Mouse (Mus musculus): ENCODE data around the gene Lrp3.

Lrp3 gene

DNA sequence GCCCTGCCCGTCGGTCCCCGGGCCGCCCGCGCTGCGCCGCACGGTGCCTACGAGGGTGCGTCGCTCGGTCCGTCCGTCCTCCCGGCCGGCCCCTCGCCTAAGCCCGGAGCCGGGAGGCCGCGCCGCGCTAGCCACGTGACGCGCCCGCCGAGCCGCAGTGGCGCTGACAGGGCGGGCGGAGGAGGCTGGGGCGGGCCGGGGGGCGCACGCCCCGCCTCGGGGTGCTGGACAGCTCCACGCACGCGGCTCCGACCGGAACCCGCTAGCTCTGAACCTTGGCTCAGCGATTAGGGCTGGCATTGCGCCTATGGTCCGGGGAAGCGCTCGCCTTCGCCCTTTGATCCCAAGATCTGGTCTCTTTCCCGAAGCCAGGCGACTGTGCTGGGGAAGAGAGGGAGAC is at the start of gene Lrp3:
Lrp3 (minus strand) TSS at position 274 of the 400 bp plus-strand sequence.
- in situ Hi-C loops (cut with MboI, MseI): no loop called here

DNA sequence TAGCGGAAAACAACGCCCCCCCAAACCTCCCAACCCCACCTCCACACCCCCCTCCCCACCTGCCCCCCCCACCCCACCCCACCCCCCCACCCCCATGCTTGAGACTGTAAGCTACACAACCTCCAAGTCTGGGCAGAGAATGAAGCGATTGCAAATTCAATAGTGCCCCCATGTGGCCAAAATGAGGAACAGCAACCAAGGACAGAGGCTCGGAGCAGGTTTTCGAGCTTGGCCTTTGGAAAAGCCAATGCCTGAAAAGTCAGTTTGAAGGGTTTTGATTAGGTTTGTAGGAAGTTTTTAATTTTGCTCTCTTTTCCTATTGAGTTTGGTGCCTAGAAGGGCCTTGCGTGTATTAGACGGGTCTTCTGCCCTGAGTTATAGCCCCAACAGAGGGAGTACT is 49.4 kb upstream of the Lrp3 start:
- in situ Hi-C loops (cut with MboI, MseI): loop anchor here in 1 of 2 experiments (10.0 kb wide), 1 partner anchor 230 kb away; no protein-coding TSS in a partner anchor

DNA sequence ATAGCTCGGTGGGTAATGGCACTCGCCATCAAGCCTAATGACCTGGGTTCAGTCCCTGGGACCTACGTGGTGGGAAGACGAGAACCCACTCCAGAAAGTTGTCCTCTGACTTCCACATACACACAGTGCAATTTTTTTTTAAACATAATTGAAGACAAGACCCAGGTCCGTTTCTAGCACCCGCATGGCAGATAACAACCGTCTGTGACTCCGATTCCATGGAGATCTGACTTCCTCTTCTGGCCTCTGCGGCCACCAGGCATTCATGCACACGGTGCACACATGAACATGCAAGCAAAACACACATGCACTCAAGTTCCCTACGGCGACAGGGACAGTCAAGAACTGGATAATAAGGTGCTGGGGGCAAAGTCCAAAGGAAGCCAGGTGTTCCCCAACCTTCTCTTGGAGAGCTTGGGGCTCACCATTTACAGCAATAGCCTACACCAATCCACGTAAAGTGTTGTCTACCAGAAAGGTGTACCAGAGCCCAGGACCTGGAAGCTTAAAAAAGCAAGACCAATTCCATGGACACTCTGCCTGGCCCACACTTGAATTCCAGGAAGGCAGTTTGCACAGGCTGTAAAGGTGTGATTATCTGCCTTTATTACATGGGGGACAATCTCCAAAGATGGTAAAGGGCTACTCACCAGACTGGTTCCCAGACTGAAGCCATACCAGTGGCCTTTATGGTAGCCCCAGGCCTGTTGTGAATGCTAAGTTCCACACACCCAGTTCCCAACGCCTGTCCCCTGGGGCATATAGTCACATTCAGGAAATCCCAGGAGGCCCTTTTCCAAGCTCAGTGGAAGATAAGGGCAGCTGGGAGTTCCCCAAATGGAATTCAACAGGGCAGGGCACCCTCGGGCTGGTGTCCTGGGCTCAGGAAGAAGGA is 48.5 kb upstream of the Lrp3 start:
- in situ Hi-C loops (cut with MboI, MseI): loop anchor here in 1 of 2 experiments (10.0 kb wide), 1 partner anchor 229 kb away; no protein-coding TSS in a partner anchor

DNA sequence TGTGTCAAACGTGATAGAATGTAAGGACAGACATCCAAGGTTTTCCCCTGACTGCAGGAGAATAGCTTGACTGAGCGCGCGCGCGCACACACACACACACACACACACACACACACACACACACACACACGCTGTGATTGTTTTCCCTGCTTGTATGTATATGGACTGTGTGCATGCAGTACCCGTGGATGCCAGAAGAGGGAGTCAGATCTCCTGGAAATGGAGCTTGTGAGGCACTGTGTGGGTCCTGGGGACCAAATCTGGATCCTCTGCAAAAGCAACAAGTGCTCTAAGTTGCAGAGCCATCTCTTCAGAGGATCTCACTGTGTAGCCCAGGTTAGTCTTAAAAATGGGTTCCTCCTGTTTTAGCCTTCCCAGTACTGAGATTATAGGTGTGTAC is 44.1 kb upstream of the Lrp3 start:
- in situ Hi-C loops (cut with MboI, MseI): no loop called here

DNA sequence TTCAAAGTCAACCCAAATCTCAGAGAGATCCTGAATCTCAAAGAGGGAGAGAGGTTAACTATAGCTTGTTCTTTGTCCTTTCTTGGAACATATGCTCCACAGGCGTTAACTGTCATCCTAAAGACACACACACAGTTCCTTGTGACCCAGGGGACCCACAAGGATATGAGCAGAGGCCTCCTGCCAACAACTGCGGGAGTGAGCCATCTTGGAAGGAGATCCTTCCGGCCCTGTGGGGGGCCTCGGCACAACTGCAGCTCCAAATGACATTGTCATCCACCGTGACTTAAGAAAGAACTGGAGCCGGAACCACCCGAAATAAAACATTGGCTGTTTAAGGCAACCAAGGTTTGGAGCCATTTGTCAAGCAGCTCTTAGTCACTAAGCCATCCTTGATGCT is 43.0 kb upstream of the Lrp3 start:
- in situ Hi-C loops (cut with MboI, MseI): no loop called here

DNA sequence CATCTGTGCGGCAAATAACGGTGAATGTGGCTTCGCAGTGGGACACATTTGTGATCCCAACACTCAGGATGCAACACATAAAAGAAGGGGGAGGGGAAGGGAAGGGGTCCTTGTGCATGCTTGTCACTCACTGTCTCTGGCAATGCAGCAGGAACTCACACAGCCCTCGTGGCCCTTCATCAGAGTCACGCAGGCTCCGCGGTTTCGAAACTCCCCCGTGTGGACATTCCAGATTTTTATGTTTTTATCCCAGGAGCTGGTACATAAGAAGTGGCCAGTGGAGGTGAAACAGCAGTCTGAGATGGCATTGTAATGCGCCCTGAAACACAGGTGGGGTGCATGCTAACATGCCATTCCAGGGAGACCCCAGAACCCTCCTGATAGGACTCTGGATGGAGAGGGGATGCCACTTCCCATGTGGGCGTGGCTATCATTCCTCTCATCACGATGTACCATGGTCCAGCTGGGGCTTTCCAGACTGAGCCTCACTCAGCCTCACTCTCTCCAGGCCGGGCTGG is 36.8 kb upstream of the Lrp3 start:
- in situ Hi-C loops (cut with MboI, MseI): no loop called here

DNA sequence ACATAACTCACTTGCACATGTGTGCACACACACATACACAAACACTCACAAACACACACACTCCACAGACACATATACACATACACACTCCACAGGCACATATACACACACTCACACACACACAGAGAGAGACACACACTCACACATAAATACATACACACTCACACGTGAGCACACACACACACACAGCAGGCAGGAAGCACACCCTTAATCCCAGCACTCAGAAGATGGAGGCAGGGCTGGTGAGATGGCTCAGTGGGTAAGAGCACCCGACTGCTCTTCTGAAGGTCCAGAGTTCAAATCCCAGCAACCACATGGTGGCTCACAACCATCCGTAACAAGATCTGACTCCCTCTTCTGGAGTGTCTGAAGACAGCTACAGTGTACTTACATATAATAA is 22.6 kb upstream of the Lrp3 start:
- in situ Hi-C loops (cut with MboI, MseI): loop anchor here in 1 of 2 experiments (25.0 kb wide), 1 partner anchor 826 kb away; no protein-coding TSS in a partner anchor

DNA sequence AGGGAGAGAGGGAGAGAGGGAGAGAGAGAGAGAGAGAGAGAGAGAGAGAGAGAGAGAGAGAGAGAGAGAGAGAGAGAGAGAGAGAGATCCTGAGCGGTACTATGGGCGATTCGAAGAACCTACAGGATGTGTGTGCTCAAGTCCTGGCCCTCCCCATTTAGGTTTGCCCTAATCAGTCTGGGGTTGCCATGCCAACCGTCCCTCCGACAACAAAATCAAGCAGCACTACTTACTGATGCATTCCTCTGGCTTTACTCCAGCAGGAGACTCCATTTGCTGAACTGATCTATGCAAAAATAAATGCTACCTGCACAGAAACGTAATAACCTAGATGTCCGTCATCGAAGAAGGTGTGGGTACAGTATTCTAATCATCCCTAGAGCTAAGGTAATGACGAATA is 20.0 kb upstream of the Lrp3 start:
- in situ Hi-C loops (cut with MboI, MseI): loop anchor here in 1 of 2 experiments (25.0 kb wide), 1 partner anchor 823 kb away; no protein-coding TSS in a partner anchor

DNA sequence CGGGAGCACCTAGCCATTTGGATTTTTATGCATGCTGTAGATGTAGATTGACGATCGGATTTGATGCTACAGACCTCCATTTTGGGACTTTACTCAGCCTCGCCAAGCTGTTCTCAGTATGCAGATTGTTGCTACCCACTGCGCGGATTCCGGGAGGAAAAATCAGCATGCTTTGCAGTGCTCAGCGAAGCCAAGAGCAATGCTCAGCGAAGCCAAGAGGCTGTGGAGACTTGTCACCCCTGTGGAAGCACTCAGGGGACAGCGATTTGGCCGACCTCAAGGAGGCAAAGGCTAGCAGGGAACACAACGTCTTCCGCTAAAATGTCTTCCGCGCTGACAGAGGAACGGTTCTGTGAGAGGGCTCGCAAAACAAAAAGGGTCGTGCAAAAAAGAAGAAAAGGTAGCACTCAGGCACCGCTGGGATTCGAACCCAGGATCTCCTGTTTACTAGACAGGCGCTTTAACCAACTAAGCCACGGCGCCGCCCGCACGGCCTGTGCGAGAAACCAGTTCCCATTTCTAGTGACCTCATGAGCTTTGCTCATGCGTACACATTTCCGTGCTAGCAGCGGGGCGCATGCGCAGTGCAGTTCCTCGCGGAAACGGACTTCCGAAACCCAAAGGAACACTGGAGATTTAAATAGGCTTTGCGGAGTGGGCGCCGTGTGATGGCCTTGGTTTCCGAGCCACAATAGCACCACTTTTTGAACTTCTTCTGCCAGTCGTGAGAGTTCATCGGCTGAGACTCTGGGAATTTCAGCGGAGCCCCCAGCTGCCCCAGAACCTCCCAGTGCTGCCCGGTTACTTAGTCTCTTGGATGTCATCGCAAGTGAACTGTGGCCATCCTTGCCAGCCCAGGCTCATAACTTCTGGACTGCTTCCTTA is 19.3 kb upstream of the Lrp3 start:
- in situ Hi-C loops (cut with MboI, MseI): loop anchor here (5.0 to 25.0 kb wide), 3 partner anchors 83 to 822 kb away; partner anchors contain the start of gene Gpatch1 (in 1 of the 2)

DNA sequence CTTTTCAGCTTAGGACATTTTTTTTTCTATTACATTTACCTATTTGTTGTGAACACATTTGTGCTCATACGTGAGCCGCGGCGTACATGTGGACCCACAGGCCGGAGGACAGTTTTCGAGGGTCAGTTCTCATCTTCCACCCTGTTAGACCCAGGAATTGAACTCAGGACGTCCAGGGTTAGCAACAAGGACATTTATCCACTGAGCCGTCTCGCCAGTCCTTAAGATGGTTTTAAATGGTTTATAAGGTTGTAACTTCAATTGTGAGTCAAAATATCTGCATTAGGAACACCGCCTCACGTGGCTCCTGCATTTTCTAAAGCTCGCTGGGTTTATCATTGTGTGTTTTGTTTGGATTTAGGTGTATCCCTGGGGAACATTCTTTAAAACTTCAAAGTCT is 18.6 kb upstream of the Lrp3 start:
- in situ Hi-C loops (cut with MboI, MseI): loop anchor here (5.0 to 25.0 kb wide), 3 partner anchors 83 to 822 kb away; partner anchors contain the start of gene Gpatch1 (in 1 of the 2)

DNA sequence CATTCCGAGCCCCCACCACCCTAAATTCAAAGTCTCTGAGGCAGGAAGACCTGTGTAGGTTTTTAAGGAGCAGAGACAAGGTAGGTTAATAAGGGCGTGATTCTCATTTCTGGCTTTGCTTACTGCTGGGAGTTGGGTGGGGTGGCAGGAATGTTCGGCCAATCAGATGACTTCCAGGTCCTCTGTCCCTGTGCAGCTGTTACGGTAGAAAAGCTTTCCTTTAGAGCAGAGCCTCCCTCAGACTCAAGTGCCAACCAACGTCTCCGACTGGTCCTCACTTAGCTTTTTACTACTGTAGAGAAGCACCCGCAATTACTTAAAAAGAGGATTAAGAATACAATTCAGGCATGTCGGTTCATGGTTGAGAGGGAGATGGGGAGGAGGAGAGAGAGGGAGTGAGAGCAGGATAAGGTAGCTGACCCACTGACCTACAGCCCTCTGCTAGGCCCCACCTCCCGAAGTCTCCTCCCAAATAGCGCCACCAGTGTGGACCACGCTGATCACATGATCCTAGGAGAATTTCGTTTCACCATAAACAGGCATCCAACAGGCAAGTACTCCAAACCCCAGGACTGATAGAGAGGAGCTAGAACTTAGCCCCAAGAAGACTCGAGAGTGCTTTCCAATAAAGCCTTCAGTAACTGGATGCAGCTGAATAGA is 17.6 kb upstream of the Lrp3 start:
- in situ Hi-C loops (cut with MboI, MseI): loop anchor here (5.0 to 25.0 kb wide), 3 partner anchors 84 to 821 kb away; partner anchors contain the start of gene Gpatch1 (in 1 of the 2)

DNA sequence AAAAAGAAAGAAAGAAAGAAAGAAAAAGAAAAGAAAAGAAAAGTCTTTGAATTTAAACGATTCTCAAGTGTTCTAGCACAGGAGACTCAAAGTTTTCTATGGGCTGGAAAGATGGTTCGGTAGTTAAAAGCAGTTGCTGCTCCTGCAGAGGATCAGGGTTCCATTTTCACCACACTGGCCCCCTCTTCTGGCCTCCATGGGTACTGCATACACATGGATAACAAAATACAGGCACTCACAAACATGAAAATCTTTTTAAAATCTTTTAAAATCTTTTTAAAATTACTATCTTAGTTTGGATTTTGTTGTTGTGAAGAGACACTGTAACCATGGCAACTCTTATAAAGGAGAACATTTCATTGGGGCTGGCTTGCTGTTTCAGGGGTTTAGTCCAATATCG is 15.0 kb upstream of the Lrp3 start:
- in situ Hi-C loops (cut with MboI, MseI): loop anchor here (5.0 to 25.0 kb wide), 3 partner anchors 87 to 818 kb away; partner anchors contain the start of gene Gpatch1 (in 1 of the 2)

DNA sequence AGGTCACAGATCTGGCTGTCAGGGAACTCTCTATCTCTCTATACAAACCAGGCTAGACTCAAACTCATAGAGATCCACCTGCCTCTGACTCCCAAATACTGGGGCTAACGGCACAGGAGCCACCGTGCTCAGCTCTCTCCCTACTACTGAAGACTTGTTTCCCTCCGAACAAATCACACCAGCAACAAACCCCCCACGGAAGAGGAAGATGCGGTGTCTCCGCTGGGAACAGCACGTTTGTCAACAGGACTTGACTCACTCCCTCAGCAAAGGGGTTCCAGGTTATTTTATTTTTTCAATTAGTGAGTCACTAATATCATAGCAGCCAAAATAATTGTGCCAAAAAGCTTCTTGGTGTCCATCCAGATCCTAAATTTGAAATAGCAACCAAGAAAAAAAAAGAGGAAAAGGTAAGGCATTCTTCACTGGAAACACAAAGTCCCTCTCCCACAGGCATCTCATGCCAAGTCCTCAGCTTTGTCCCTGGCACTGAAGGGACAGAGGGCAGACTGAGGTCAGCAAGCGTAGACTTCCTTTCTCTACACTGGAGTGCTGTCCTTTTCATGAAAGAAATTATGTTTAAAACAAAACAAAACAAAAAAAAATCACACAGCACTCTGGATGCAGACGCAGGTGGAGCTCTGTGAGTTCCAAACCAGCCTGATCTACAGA is 5.5 kb upstream of the Lrp3 start:
- in situ Hi-C loops (cut with MboI, MseI): no loop called here

DNA sequence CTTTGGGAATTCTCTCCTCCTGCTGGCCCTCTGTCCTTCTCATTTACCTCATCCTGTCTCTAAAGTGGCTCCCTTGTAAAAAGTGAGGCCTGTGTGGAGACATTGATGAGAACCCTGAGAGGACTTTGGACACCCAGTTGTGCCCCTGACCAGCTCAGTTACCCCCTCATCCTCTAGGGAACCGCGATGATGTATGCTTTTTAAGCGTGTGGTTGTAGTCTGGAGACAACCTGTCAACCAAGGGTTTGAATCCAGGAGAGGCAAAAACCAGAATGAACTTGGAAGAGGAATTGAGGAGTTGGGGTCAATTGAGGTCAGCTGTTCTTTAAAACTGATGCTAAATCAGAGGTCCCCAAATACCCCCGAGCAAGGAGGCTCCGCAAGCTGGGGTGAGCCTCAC is 433 bp upstream of the Lrp3 start:
- in situ Hi-C loops (cut with MboI, MseI): no loop called here

DNA sequence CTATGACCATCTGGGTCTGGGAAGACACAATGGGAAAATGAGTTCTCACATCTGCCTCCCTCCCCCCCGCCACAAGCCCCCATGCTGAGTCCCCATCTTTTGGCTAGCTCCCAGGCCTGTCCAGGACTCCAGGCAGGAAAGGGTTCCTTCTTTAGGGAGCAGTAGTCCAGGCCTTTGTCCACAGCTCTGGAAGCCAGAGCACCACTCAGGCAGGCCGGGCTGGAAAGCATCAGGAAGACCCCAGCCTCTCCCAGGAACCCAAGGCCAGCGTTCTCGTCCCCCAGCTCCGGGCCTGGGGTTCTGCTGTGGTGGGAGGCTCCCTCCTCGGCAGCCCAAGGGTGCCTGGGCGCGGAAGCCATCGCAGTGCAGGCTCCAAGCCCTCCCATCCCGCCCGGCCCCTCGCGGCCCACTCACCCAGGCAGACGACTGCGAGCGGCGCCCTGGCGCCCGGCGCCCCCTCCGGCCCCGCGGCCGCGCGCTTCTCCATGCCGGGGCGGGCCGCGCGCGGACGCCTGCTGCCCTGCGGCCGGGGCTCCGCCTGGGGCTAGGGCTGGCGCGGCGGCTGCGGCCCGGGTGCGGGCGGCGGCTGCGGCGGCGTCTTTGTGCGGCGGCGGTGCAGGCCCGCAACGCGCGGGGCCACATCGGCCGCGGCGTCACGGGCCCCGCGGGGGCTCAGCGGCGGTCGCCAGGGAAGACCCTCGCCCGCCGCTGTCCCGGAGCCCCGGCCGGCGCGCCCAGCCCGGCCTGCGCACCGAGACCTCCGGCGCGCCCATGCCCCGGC is 666 bp downstream of the Lrp3 start:
- in situ Hi-C loops (cut with MboI, MseI): no loop called here

DNA sequence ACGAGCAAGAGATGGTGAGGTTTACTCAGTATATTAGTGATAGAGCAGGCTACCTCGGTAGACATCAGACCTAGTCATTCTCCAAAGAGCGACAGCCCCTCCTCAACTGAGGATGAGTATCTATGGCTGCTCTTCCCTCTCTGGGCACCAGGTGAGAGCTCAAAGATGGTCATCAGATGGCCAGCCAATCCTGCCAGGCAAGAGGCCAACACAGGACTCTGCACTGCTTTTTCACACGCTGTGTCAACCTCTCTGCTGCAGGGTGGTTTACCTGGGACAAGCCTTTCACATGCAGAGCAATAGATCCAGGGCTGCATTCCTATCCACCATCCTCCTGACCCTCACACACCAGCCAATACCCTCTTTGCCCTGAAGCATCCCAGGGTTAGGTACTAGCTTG is 3.5 kb downstream of the Lrp3 start:
- in situ Hi-C loops (cut with MboI, MseI): no loop called here

DNA sequence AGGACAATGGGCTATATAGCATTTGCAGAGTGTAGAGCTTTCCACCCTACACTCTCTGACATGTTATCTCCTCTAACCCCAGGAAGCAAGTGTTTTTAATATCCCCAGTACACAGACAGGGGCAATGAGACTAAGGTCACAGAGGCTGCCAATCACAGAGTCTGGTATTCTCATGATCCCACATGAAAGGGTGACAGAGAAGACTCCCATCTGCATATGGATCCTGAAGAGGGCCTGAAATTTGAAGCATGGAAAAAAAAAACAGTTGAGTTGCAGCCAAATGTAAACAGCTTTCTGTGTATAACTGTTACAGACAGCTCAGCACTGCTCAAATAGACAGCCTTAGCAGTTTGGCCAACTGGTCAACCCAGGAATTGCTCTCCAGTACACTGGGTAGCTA is 15.5 kb downstream of the Lrp3 start:
- in situ Hi-C loops (cut with MboI, MseI): no loop called here

DNA sequence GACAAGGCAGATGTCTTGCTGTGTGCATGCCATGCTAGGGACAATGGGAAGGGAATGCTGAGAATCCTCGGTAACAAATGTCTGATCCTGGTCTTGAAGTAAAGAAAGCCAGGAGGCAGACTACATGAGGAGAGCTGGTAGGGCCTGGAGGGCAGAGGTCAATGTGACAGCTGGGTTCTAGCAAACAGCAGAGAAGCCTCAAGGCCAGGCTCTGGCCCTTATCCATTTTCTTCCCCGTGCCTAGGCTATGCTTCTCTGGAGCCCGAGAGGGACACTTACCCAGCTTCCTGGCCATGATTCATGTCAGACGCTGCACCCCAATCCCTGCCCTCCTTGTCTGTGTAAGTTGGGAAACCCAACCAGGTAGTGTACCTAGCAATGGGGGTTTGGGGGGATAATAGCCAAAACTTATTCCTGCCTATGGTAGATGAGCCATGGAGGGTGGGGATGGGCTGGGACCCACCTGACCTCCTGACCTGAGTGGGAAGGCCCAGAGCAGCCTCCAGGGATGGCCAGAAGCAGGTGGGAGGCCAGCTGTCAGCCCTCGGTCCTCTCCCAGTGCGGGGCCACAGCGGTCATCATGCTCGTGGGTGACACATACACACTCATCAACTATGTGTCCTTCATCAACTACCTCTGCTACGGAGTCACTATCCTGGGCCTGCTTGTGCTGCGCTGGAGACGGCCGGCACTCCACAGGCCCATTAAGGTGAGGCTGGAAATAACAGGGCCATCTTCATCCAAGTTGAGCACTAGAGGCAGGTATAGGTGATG is 16.1 kb downstream of the Lrp3 start:
- in situ Hi-C loops (cut with MboI, MseI): no loop called here

DNA sequence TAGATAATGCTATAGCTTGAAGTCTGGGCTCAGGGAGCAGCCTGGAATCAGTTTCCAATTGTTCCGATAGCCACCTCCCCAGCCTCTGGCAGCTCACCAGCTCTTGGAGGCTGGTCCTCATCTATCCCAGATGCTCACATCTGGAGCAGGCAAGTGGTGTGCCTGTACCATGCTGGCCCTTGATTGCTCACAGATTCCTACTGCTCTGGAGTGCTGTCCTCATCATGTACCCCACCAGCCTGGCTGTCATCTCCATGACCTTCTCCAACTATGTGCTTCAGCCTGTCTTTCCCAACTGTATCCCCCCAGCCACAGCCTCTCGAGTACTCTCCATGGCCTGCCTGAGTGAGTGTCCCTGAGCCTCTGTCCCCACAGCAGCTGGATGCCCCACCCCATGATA is 18.3 kb downstream of the Lrp3 start:
- in situ Hi-C loops (cut with MboI, MseI): no loop called here
